Mouse (Mus musculus) myocyte (in vitro differentiated cells): Measurements from ENCODE around the gene Coro1c.

Experiments
- CEBPB ChIP-seq: IDR thresholded peaks from 2 replicates; pipeline ENCODE4 v1.6.1; 2011; ENCODE audit warnings: mild to moderate bottlenecking, moderate library complexity; ENCODE audit not compliant: poor library complexity, insufficient read depth, severe bottlenecking
- MAX ChIP-seq: IDR thresholded peaks from one replicate; pipeline ENCODE4 v1.6.1; 2011; ENCODE audit warnings: low read depth, mild to moderate bottlenecking, control low read depth
- MYOD1 ChIP-seq, 3 experiments: IDR thresholded peaks; one replicate each; pipeline ENCODE4 v1.6.1; 2011; ENCODE audit warnings: control low read depth in 2 of 3, low read depth in 2 of 3, mild to moderate bottlenecking in 2 of 3, moderate library complexity in 1 of 3; ENCODE audit not compliant: insufficient read length in 2 of 3, control insufficient read depth in 1 of 3
- MYOG ChIP-seq, 3 experiments: IDR thresholded peaks; one replicate each; pipeline ENCODE4 v1.6.1; 2011; ENCODE audit warnings: control low read depth in 2 of 3, low read depth in 2 of 3, mild to moderate bottlenecking in 2 of 3; ENCODE audit not compliant: insufficient read length in 2 of 3, control insufficient read depth in 1 of 3, insufficient read depth in 1 of 3
- POLR2A ChIP-seq: IDR thresholded peaks from one replicate; pipeline ENCODE4 v1.6.1; 2011; ENCODE audit warnings: low read depth, mild to moderate bottlenecking, control low read depth, moderate library complexity; ENCODE audit not compliant: insufficient read length
- TCF12 ChIP-seq: IDR thresholded peaks from one replicate; pipeline ENCODE4 v1.6.1; 2011; ENCODE audit warnings: mild to moderate bottlenecking, control low read depth; ENCODE audit not compliant: poor library complexity, insufficient read depth, severe bottlenecking
- TCF3 ChIP-seq: IDR thresholded peaks from one replicate; pipeline ENCODE4 v1.6.1; 2011; ENCODE audit warnings: low read depth, control low read depth; ENCODE audit not compliant: insufficient read length
- USF1 ChIP-seq: IDR thresholded peaks from one replicate; pipeline ENCODE4 v1.6.1; 2011; ENCODE audit warnings: low read depth, mild to moderate bottlenecking, control low read depth, moderate library complexity

DNA sequence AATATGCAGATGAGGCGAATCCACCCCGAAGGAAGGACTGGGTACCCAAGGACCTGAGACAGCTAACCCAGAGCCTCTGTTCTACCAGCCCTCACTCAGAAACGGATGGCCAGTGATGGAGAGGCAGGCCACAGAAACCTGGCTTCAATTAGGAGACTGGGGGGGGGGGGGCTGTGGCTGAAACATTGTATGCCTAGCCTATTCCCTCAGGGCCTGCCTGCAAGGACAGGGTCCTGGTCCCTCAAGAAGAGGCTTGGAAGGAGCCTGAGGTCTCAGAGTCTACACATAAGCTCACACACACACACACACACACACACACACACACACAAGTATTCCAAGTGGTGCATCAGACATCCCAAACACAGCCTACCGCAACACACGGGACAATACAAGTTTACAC is 108.9 kb downstream of the Coro1c start:
- TF ChIP-seq POLR2A (no peak), MYOG (IDR thresholded peaks at IDR 0.05; ENCODE audit: control insufficient read depth in 1 of 3, insufficient read depth in 1 of 3, insufficient read length in 2 of 3, low read depth in 2 of 3) (no peak), MAX (no peak), TCF12 (no peak), TCF3 (no peak), MYOD1 (IDR thresholded peaks at IDR 0.05; ENCODE audit: control insufficient read depth in 1 of 3, insufficient read length in 2 of 3, low read depth in 2 of 3) (no peak), USF1 (no peak), CEBPB (no peak)
